Mouse (Mus musculus) stomach, embryonic 15.5 days (tissue): ENCODE measurements at regions not wholly inside any gene's neighbourhood (a gene's known extent, or its start where the extent isn't known, plus 50 kb on each side); places are given as distances from the start of the nearest gene placed in this dataset.

Experiments used
- ATAC-seq: fragments of 200-750 bp; cut with Nextera tagmentation; 2 replicates; pipeline ENCODE4 v1.8.0; 2017; ENCODE audit warnings: low read depth, moderate number of reproducible peaks, moderate TSS enrichment; ENCODE audit not compliant: insufficient read depth, low FRiP score
- H3K27ac ChIP-seq: fragments of 300-500 bp; sonication (generic); 2 replicates; pipeline ENCODE4 v1.5.1; 2015; ENCODE audit warnings: mild to moderate bottlenecking, inconsistent platforms
- H3K27me3 ChIP-seq: fragments of 300-500 bp; sonication (generic); replicated peaks from 2 replicates; pipeline ENCODE4 v1.6.1; 2015; ENCODE audit warnings: inconsistent platforms
- H3K36me3 ChIP-seq: fragments of 300-500 bp; sonication (generic); 2 replicates; pipeline ENCODE4 v1.6.1; 2015; ENCODE audit warnings: inconsistent platforms
- H3K4me1 ChIP-seq: fragments of 300-500 bp; sonication (generic); 2 replicates; pipeline ENCODE4 v1.6.1; 2015; ENCODE audit warnings: inconsistent platforms
- H3K4me2 ChIP-seq: fragments of 300-500 bp; sonication (generic); 2 replicates; pipeline ENCODE4 v1.6.1; 2015; ENCODE audit warnings: mild to moderate bottlenecking, inconsistent platforms
- H3K4me3 ChIP-seq: fragments of 300-500 bp; sonication (generic); replicated peaks from 2 replicates; pipeline ENCODE4 v1.5.1; 2015; ENCODE audit warnings: inconsistent platforms
- H3K9ac ChIP-seq: fragments of 300-500 bp; sonication (generic); 2 replicates; pipeline ENCODE4 v1.6.1; 2015; ENCODE audit warnings: inconsistent platforms
- H3K9me3 ChIP-seq: fragments of 300-500 bp; sonication (generic); 2 replicates; pipeline ENCODE4 v1.6.1; 2016; ENCODE audit warnings: inconsistent platforms
- WGBS: fragments of 180-500 bp; shearing (Covaris S2); methylation state at CpG from one replicate; pipeline ENCODE4 v1.1.7; 2015; 5-methylcytosine and 5-hydroxymethylcytosine counted together

DNA sequence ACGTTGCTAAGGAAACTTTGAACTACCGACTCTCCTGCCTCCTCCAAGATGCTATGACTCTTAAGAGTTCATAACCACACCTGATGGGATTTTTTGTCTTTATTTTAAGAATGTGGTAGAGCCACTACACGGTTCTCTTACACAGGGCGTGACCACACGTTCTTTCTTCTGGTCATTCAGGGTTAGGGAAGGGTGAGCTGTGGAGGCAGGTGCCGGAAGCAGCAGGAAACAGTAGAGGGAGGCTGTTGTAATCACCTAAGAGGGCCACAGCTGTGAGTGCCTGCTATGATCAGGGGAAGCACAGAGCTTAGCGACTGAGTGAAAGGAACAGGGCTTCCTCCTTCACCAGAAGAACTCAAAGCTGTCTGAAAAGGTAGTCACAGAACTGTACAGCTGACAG is 50.6 kb upstream of the Larp1 start:
- Histone ChIP-seq H3K4me2 (no peak overlapping the region), H3K9ac (no peak overlapping the region), H3K27ac (no peak overlapping the region), H3K9me3 (no peaks in the 10 kb centered on the region), H3K27me3 (no peaks in the 10 kb centered on the region), H3K36me3 (no peaks in the 10 kb centered on the region), H3K4me3 (no peak overlapping the region), H3K4me1 (peaks cover 3% of the 10 kb centered on the region; the same call in 1 of the 2 replicates)
- no peak for ATAC-seq
- 60% methylated on average over 7 of the region's 7 CpGs for WGBS

DNA sequence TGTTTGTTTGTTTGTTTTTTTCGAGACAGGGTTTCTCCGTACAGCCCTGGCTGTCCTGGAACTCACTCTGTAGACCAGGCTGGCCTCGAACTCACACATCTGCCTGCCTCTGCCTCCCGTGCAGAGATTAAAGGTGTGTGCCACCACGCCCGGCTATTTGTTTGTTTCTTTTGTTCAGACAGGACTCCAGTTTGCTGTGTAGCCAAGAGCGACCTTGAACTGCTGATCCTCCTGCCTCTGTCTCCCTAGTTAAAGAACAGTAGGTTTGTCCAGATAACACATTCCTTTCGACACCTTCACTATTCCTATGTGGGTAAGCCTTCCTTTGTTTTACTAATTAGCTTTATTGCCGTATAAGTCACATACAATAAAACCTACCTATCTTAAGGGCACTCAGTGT is 52.0 kb upstream of the Larp1 start:
- Histone ChIP-seq H3K9me3 (no peaks in the 10 kb centered on the region), H3K4me3 (no peak overlapping the region), H3K36me3 (no peaks in the 10 kb centered on the region), H3K4me1 (no peaks in the 10 kb centered on the region), H3K4me2 (no peak overlapping the region), H3K9ac (no peak overlapping the region), H3K27ac (no peak overlapping the region), H3K27me3 (no peaks in the 10 kb centered on the region)
- WGBS: 89% methylated on average over 9 of the region's 9 CpGs
- no peak for ATAC-seq

DNA sequence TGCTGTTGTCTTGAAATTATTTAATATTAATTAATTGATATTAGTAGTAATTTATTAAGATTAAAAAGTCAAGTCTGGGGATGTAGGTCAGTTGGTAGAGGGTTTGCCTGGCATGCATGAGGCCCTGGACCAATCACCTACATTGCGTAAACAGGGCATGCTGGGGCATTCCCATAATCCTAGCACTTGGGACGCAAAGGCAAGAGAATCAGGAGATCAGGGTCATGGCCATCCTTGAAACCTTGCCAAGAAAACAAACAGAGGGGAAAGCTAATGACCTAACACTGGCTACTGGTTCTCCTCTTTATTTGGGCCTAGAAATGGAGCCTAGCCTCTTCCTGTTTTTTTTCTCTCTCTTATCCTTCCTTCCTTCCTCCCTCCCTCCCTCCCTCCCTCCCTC is 52.8 kb upstream of the Larp1 start:
- Histone ChIP-seq H3K27ac (no peak overlapping the region), H3K9me3 (no peaks in the 10 kb centered on the region), H3K4me3 (no peak overlapping the region), H3K4me2 (no peak overlapping the region), H3K9ac (no peak overlapping the region), H3K4me1 (no peaks in the 10 kb centered on the region), H3K27me3 (no peaks in the 10 kb centered on the region), H3K36me3 (no peaks in the 10 kb centered on the region)
- no peak for ATAC-seq
- 75% methylated on average over 2 of the region's 2 CpGs for WGBS

DNA sequence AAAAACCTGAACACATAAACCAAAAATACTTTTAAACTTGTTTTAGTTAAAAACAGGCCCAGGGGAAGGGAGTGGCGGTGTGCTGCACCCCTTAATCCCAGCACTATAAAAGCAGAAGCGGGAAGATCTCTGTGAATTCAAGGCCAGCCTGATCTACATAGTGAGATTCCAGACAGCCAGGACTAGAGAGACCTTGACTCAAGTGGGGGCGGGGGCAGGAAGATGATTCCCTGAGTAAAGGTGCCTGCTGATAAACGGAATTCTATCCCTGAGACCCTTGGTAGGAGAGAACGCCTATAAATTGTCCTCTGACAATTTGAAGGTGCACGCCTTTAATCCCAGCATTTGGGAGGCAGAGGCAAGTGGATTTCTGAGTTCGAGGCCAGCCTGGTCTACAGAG is 53.4 kb upstream of the Larp1 start:
- ATAC-seq: no peak
- Histone ChIP-seq H3K4me1 (no peaks in the 10 kb centered on the region), H3K36me3 (no peaks in the 10 kb centered on the region), H3K27ac (no peak overlapping the region), H3K27me3 (no peaks in the 10 kb centered on the region), H3K4me2 (no peak overlapping the region), H3K9ac (no peak overlapping the region), H3K9me3 (no peaks in the 10 kb centered on the region), H3K4me3 (no peak overlapping the region)
- 91% methylated on average over 7 of the region's 7 CpGs for WGBS

DNA sequence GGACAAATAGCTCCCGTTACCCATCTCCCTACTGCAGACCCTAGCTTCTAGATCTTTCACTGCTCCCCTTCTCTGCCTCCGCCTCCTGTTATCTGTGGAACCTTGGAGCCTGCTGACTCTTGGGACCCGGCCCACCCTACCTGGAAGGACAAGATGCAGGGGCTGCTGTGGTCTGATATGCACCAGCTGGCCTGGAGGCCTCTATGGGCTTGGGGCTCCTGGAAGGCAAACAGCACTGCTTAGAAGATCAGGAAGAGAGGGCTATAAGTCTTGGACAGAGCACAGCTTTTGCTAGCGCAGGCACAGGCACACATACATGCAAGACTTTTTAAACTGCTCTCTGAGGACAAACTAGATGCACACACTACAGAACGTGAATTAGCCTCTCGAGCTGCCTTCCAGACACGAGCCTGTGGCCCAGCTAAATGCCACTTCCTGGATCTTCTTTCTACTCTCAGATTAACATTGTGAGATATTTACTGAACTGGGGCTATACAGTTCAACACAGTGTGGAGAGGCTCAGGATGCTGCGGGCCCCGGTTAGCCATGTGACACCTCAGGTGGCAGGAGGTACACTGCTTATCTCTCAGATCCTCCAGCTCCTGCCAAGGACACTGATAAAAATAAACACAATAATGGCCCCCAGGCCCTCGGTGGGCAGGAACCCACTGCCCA is 54.2 kb upstream of the Larp1 start:
- peak; percentile 85; the same call in 1 of the 2 replicates for ATAC-seq

DNA sequence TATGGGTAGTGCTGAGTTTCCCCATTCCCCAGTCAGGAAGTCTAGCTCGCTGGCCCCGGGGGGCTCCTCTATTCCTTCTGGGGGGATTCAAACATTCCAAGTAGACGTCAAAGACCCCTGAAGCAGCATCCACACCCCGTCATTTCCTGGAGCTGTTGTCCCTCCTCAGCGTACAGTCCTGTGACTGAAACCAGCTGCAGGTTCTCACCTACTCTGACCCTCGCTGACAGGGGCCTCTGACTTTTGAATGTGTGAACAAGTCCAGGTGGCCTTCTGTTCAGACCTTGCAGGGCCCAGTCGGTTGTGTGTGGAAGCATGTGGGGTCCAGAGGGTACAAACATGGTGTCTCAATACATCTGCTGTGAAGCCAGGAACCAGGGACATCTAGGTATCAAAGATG is 55.2 kb upstream of the Larp1 start:
- no peaks in the 10 kb centered on the region for H3K27me3 ChIP-seq
- no peaks in the 10 kb centered on the region for H3K36me3 ChIP-seq
- peak overlapping the region; percentile 48; the same call in 1 of the 2 replicates for H3K27ac ChIP-seq
- H3K4me3 ChIP-seq: no peak overlapping the region
- WGBS: 40% methylated on average over 7 of the region's 7 CpGs
- H3K4me2 ChIP-seq: no peak overlapping the region
- H3K9me3 ChIP-seq: no peaks in the 10 kb centered on the region
- no peak overlapping the region for H3K9ac ChIP-seq
- no peak for ATAC-seq
- no peaks in the 10 kb centered on the region for H3K4me1 ChIP-seq

More for the DNA sequence above, 54.2 kb upstream of the Larp1 start:
- H3K4me3 ChIP-seq: no peak overlapping the region
- no peaks in the 10 kb centered on the region for H3K4me1 ChIP-seq
- 53% methylated on average over 10 of the region's 10 CpGs for WGBS
- no peak overlapping the region for H3K9ac ChIP-seq
- H3K9me3 ChIP-seq: no peaks in the 10 kb centered on the region
- no peak overlapping the region for H3K4me2 ChIP-seq
- H3K27ac ChIP-seq: peak overlapping the region; percentile 48
- H3K27me3 ChIP-seq: no peaks in the 10 kb centered on the region
- H3K36me3 ChIP-seq: no peaks in the 10 kb centered on the region

DNA sequence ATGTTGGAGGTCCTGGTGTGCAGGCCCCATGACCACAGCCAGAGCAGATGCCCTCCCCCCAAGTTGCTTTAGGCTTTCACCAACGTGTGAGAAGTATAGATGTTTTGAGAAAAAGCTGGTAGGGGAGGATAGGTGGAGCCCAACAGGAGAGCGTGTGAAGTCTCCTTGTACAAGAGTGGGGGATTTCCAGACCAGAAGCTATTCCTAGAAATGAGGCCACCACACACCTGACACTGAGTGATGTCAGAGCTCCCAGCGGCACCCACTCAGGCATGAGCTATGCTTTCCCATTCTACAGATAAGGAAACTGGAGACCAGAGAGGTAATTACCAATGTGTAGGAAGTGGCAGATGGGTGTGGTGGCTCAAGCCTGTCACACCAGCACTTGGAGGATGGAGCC is 56.2 kb upstream of the Larp1 start:
- no peaks in the 10 kb centered on the region for H3K4me1 ChIP-seq
- H3K27me3 ChIP-seq: no peaks in the 10 kb centered on the region
- peak; percentile 65 for ATAC-seq
- no peak overlapping the region for H3K9ac ChIP-seq
- no peak overlapping the region for H3K27ac ChIP-seq
- no peak overlapping the region for H3K4me2 ChIP-seq
- 71% methylated on average over 3 of the region's 3 CpGs for WGBS
- H3K4me3 ChIP-seq: no peak overlapping the region
- no peaks in the 10 kb centered on the region for H3K36me3 ChIP-seq
- no peaks in the 10 kb centered on the region for H3K9me3 ChIP-seq

DNA sequence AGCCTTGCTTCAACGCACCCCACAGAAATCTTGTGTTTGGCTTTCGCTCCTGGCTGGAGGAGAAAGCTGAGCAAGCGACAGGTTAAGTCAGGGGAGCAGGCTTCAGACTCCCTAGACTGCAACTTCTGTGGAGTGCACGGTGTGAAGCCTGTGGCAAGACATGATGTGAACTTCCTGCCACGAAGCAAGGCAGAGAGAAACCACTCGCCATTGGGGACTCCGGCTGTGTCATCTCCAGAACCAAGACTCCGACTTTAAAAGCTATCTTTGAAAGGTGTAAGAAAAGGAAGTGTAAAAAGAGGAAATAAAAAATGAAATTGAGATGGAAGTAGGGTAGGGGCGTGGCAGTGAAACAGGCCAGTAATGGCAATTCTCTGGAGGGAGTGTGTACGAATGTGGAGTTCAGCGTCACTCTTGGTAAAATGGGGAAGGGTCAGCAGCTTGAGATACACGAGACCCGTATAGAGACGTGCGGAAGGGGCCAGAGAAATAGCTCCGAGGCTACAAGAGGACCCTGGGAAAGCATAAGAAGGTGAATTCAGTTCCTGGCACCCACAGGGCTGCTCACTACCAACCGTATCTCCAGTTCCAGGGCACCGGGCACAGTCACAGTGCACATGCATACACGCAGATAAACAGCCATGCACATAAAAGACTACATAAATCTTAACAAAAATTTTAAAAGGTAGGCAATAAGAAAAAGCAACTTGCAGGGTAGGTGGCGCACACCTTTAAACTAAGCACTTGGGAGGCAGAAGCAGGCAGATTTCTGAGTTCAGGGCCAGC is 57.1 kb upstream of the Larp1 start:
- Histone ChIP-seq H3K9me3 (no peaks in the 10 kb centered on the region), H3K4me2 (no peak overlapping the region), H3K36me3 (no peaks in the 10 kb centered on the region), H3K4me1 (no peaks in the 10 kb centered on the region), H3K9ac (no peak overlapping the region), H3K27me3 (no peaks in the 10 kb centered on the region), H3K27ac (no peak overlapping the region), H3K4me3 (no peak overlapping the region)
- ATAC-seq: no peak
- WGBS: 76% methylated on average over 20 of the region's 20 CpGs

DNA sequence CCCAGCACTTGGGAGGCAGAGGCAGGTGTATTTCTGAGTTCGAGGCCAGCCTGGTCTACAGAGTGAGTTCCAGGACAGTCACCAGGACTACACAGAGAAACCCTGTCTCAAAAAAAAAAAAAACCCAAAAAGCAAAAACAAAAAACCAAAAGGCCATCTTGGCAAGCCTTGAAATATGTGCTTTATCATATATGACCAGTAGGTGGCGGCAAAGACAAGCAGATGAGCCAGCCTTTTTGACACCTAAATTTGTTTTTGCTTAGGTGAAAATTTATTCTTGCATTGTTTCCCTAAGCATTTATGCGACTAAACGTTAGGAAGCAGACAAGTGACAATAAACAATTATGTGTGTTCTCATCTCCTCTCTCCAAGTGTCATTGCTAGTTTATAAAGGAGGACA is 57.9 kb upstream of the Larp1 start:
- ATAC-seq: no peak
- WGBS: 1% methylated on average over 4 of the region's 4 CpGs
- H3K9ac ChIP-seq: no peak overlapping the region
- H3K4me2 ChIP-seq: no peak overlapping the region
- H3K27ac ChIP-seq: no peak overlapping the region
- no peaks in the 10 kb centered on the region for H3K36me3 ChIP-seq
- no peak overlapping the region for H3K4me3 ChIP-seq
- H3K4me1 ChIP-seq: no peaks in the 10 kb centered on the region
- no peaks in the 10 kb centered on the region for H3K27me3 ChIP-seq
- no peaks in the 10 kb centered on the region for H3K9me3 ChIP-seq

DNA sequence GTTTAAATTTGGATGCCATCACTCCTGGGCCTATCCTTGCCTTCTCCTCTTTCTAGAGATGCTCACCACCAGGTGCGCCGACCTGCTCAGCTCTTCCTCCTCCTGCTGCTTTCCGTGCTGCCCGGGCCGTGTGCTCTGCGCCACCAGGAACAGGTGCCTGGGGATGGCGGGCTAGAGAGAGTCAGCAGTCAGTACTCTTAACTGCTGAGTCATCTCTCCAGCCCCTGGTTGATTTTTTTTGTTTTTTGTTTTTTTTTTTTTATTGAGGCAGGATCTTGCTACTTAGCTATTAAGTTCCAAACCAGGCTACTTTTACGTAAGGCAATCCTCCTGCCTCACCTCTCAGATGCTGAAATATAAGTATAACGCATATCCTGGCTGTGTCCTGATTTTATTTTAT is 59.8 kb upstream of the Larp1 start:
- WGBS: 67% methylated on average over 9 of the region's 9 CpGs
- H3K9ac ChIP-seq: no peak overlapping the region
- H3K4me3 ChIP-seq: no peak overlapping the region
- H3K27me3 ChIP-seq: no peaks in the 10 kb centered on the region
- no peaks in the 10 kb centered on the region for H3K9me3 ChIP-seq
- no peaks in the 10 kb centered on the region for H3K36me3 ChIP-seq
- H3K4me1 ChIP-seq: no peaks in the 10 kb centered on the region
- no peak for ATAC-seq
- no peak overlapping the region for H3K27ac ChIP-seq
- H3K4me2 ChIP-seq: no peak overlapping the region

DNA sequence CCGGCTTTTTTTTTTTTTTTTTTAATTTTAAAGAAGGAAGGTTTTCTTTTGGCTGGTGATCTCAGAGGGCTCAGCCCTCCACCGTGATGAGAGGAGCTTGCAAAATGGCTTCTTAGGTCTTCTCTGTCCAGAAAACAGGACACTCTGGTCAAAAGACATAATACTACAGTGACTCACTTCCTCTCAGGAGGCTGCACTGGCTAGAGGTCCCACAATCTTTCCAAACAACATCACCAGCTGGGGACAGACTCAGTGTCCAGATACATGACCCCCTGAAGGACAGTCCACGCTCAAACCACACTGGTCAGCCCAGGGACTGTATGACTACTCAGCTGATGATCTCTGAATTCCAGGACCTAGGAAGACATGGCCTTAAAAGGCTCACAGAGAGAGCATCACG is 61.5 kb upstream of the Larp1 start:
- no peak for ATAC-seq
- H3K4me1 ChIP-seq: no peaks in the 10 kb centered on the region
- WGBS: 88% methylated on average over 4 of the region's 4 CpGs
- H3K36me3 ChIP-seq: no peaks in the 10 kb centered on the region
- H3K4me3 ChIP-seq: no peak overlapping the region
- no peaks in the 10 kb centered on the region for H3K9me3 ChIP-seq
- no peaks in the 10 kb centered on the region for H3K27me3 ChIP-seq
- H3K9ac ChIP-seq: no peak overlapping the region
- H3K27ac ChIP-seq: no peak overlapping the region
- no peak overlapping the region for H3K4me2 ChIP-seq

DNA sequence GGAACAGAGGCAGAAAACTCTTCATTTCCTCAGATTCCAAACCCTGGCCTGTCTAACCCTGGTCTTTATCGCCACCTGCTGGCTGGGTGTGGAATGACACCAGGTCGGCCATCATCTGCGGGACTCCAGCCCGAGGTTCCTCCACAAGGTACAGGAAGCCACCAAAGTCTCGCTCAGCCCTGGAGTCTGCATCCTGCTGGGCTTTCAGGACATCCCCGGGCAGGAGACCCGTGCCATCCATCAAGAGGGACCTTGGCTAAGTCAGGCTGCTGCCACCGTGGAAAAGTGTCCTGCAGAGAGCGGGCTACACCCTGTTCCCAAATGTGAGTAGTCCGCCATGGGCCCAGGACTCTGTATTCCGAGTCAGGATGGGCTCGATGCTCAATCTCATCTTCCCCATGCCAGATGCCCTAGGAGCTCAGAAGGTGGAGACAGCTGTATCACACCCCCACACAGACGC is 74.4 kb upstream of the Larp1 start:
- no peaks in the 10 kb centered on the region for H3K9me3 ChIP-seq
- WGBS: 9% methylated on average over 13 of the region's 13 CpGs
- ATAC-seq: 0 out of 2 replicates have a peak, but pooled peaks have one; percentile 6
- H3K27me3 ChIP-seq: no peaks in the 10 kb centered on the region
- peak overlapping the region; percentile 37; the same call in 1 of the 2 replicates for H3K9ac ChIP-seq
- H3K4me2 ChIP-seq: peak overlapping the region; percentile 57
- peak overlapping the region; percentile 30 for H3K4me3 ChIP-seq
- H3K4me1 ChIP-seq: peaks cover 18% of the 10 kb centered on the region
- H3K36me3 ChIP-seq: no peaks in the 10 kb centered on the region
- H3K27ac ChIP-seq: no peak overlapping the region
